Mouse (Mus musculus) heart, adult 2 months (tissue): ENCODE data around the gene Ccr7.

Experiments
- CTCF ChIP-seq: fragments of 200-600 bp; IDR thresholded peaks from 2 replicates; pipeline ENCODE4 v1.8.1; 2022; ENCODE audit warnings: antibody characterized with exemption, mild to moderate bottlenecking, moderate library complexity
- POLR2A ChIP-seq: fragments of 200-500 bp; IDR thresholded peaks from 2 replicates; pipeline ENCODE4 v1.6.1; 2011; ENCODE audit warnings: mild to moderate bottlenecking, low read depth, low read length, control low read depth; ENCODE audit not compliant: insufficient read depth

DNA sequence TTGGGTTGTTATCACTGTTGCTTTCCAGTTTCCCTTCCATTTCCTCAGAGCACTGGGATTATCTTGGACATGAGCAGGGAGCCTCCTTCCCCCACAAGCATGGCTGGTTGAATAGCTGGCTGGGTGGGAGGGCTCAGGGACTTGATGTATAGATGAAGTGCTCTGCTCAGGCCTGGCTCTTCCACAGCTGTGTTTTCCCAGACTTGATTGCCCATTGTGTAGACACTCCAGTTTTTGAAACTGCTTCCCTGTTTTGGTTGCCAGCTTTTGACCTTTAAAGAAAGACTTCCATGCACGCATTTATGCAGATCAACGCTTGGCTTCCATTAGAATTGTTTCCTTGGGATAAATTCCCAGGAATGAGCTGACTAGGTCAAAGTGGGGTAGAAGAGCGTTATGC lies 32.2 kb downstream of the Ccr7 start:
- TF ChIP-seq CTCF (no peak), POLR2A (no peak)
